Mouse (Mus musculus): ENCODE results near the gene Rhpn2. TPM values are rescaled to one million over a fixed set of nuclear protein-coding genes. Genes with fewer than 3 reads are reported as not detected.
A peak's percentile ranks its signal among the peaks of the same experiment; 100 is the strongest.

Rhpn2 gene
- polyA plus RNA-seq, 1 experiment from 2014 or later = 16.3 TPM

DNA sequence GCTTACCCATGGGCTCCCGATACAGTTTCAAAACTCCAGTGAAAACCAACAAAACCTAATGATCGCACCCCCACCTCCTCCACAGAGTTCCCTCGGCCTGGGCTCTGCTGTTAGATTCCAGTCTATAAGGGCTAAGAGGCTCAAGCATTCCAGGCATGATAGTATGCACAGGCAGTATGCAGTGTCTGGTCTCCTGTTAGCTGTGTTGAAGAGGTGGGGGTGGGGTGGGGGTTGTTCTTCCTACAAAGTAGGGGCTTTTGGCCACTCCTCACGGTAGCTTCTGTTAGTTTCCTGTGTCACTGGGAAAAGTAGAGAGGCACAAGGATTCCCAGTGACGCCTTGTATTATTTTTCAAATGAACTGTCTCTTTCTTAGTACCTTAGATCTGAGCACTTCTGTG is 28.3 kb downstream of the Rhpn2 start:
- Histone ChIP-seq H3K36me3 (ENCODE audit: insufficient read depth, low read length) (peaks cover 5% of the 10 kb centered on the region), H3K4me1 (ENCODE audit: insufficient read depth, low read length) (peaks cover 41% of the 10 kb centered on the region), H3K27me3 (ENCODE audit: insufficient read depth, low read length) (no peaks in the 10 kb centered on the region), H3K4me3 (ENCODE audit: low read length) (no peak overlapping the region), H3K27ac (ENCODE audit: low read length) (peak overlapping the region; percentile 89), H3K4me2 (replicated peaks; ENCODE audit: low read depth, low read length) (no peak overlapping the region), H3K9me3 (ENCODE audit: low read length) (no peaks in the 10 kb centered on the region), H3K9ac (replicated peaks; ENCODE audit: low read length) (no peak overlapping the region)
- WGBS = 43% methylated on average over 5 of the region's 5 CpGs
- no peak for ATAC-seq (ENCODE audit: low FRiP score, low TSS enrichment)

DNA sequence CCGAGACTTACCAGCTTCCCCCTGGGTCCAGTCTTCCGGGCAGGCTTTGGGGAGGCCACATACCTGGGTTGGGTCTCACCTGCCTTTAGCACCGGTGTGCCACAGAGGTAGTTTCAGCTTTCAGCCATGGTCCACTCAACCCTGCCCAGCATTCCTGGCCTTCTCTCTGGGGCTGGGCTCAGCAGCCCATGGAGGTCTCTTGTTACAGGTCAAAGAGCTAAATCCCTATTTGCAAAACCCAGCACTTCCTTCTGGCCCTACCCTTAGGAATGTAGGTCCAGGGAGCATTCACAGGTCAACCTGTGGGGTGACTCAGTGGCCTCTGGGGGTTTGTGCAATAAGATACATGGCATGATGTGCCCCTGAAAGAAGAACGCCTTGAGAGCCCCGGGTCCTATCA is 28.9 kb downstream of the Rhpn2 start:
- Histone ChIP-seq H3K4me1 (ENCODE audit: insufficient read depth, low read length) (peaks cover 41% of the 10 kb centered on the region), H3K4me3 (ENCODE audit: low read length) (no peak overlapping the region), H3K9ac (replicated peaks; ENCODE audit: low read length) (no peak overlapping the region), H3K4me2 (replicated peaks; ENCODE audit: low read depth, low read length) (no peak overlapping the region), H3K36me3 (ENCODE audit: insufficient read depth, low read length) (peaks cover 5% of the 10 kb centered on the region), H3K27me3 (ENCODE audit: insufficient read depth, low read length) (no peaks in the 10 kb centered on the region), H3K9me3 (ENCODE audit: low read length) (no peaks in the 10 kb centered on the region), H3K27ac (ENCODE audit: low read length) (peak overlapping the region; percentile 89)
- 33% methylated on average over 5 of the region's 5 CpGs for whole genome bisulfite sequencing
- peak; percentile 85 for ATAC-seq (ENCODE audit: low FRiP score, low TSS enrichment)

DNA sequence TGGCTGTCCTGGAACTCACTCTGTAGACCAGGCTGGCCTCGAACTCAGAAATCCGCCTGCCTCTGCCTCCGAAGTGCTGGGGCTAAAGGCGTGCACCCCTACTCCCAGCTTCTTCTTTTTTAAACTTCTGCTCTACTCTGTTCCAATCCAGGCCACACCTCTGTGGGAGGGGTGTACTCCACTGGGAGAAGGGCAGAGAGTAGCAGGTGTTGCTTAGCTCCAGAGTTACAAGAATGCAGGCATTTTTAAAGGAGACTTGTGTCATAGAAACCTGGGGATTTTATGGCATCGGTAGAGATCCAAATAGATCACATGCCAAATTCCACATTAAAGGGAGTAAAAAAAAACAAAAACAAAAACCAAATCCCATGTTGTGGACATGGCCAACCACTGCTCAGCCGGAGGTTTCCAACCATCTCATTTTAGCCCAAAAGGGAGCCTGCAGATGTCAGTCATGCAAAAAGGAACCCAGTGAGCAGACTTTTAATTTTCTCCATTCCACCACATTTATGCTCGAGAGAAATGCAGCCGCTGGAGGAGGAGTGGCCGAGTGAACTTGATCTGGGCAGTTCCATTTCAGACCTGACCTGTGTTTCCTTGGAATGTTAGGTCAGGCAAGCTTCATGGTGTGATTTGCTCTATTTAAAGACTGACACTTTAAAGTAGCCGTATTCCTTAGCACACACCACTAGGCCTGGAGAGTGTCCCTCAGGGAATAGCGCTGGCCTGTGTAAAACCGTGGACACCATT is 31.4 kb downstream of the Rhpn2 start:
- H3K27me3 ChIP-seq (ENCODE audit: insufficient read depth, low read length) = no peaks in the 10 kb centered on the region
- 0 out of 2 replicates have a peak, but pooled peaks cover 3% of the 10 kb centered on the region for H3K9me3 ChIP-seq (ENCODE audit: low read length)
- peaks cover 37% of the 10 kb centered on the region for H3K4me1 ChIP-seq (ENCODE audit: insufficient read depth, low read length)
- peak overlapping the region; percentile 8; the same call in 1 of the 2 replicates for H3K4me2 ChIP-seq (replicated peaks; ENCODE audit: low read depth, low read length)
- no peak overlapping the region for H3K9ac ChIP-seq (replicated peaks; ENCODE audit: low read length)
- peak overlapping the region; percentile 90 for H3K27ac ChIP-seq (ENCODE audit: low read length)
- no peak overlapping the region; the same call in 1 of the 2 replicates for H3K4me3 ChIP-seq (ENCODE audit: low read length)
- peak; percentile 64 for ATAC-seq (ENCODE audit: low FRiP score, low TSS enrichment)
- 32% methylated on average over 12 of the region's 12 CpGs for WGBS
- peaks cover 5% of the 10 kb centered on the region for H3K36me3 ChIP-seq (ENCODE audit: insufficient read depth, low read length)

DNA sequence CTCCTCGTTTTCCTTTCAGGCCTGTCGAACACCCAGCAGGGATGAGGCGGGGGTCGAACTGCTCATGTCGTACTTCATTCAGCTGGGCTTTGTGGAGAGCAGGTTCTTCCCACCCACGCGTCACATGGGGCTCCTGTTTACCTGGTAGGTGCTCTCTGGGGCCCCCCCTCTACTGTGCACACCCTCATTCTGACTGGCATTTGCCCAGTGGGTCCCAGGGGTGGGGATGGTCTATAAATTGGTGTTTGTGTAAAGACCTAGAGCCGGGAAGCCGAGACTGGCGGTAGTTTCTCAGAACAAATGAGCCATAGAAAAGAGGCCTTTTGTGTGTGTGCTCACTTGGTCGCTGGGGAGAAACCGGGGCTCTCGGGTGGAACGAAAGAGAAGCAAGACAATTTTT is 37.1 kb downstream of the Rhpn2 start:
- H3K4me3 ChIP-seq (ENCODE audit: low read length) = no peak overlapping the region
- peaks cover 5% of the 10 kb centered on the region for H3K36me3 ChIP-seq (ENCODE audit: insufficient read depth, low read length)
- H3K27ac ChIP-seq (ENCODE audit: low read length) = peak overlapping the region; percentile 85
- peaks cover 22% of the 10 kb centered on the region for H3K4me1 ChIP-seq (ENCODE audit: insufficient read depth, low read length)
- H3K9ac ChIP-seq (replicated peaks; ENCODE audit: low read length) = peak overlapping the region; percentile 39; the same call in 1 of the 2 replicates
- no peaks in the 10 kb centered on the region for H3K27me3 ChIP-seq (ENCODE audit: insufficient read depth, low read length)
- 41% methylated on average over 14 of the region's 14 CpGs for WGBS
- no peak overlapping the region for H3K4me2 ChIP-seq (replicated peaks; ENCODE audit: low read depth, low read length)
- ATAC-seq (ENCODE audit: low FRiP score, low TSS enrichment) = peak; percentile 58
- 0 out of 2 replicates have a peak, but pooled peaks cover 3% of the 10 kb centered on the region for H3K9me3 ChIP-seq (ENCODE audit: low read length)

DNA sequence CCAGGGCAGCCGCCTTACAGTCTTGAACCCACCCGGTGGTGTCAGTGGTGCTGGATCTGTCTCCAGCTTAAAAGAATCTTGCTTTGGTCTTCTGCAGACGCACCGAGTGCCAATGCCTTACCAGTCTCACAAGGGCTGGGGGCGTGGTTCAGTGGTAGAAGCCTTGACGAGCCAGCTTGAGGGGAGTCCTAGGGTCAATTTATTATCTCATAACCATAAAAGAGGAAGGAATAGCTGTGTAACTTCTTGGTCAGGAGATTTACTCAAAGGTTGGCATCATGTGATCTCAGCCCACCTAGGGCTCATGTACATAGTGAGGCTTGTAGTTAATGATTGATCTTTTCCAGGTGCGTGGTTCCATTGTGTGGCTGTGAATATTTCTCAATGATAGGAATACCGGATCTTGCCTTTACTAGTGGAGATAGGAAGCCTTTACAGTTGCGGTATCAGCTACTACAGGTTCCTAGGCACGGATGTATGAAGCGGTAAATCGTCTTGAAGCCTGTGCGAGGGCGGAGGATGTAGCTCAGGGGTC is 38.6 kb downstream of the Rhpn2 start:
- Histone ChIP-seq H3K9ac (replicated peaks; ENCODE audit: low read length) (no peak overlapping the region), H3K4me2 (replicated peaks; ENCODE audit: low read depth, low read length) (no peak overlapping the region), H3K9me3 (ENCODE audit: low read length) (0 out of 2 replicates have a peak, but pooled peaks cover 3% of the 10 kb centered on the region), H3K4me1 (ENCODE audit: insufficient read depth, low read length) (peaks cover 22% of the 10 kb centered on the region), H3K4me3 (ENCODE audit: low read length) (no peak overlapping the region), H3K27ac (ENCODE audit: low read length) (peak overlapping the region; percentile 82), H3K27me3 (ENCODE audit: insufficient read depth, low read length) (no peaks in the 10 kb centered on the region), H3K36me3 (ENCODE audit: insufficient read depth, low read length) (no peaks in the 10 kb centered on the region; the same call in 1 of the 2 replicates)
- ATAC-seq (ENCODE audit: low FRiP score, low TSS enrichment) = peak; percentile 37
- WGBS = 73% methylated on average over 14 of the region's 14 CpGs

DNA sequence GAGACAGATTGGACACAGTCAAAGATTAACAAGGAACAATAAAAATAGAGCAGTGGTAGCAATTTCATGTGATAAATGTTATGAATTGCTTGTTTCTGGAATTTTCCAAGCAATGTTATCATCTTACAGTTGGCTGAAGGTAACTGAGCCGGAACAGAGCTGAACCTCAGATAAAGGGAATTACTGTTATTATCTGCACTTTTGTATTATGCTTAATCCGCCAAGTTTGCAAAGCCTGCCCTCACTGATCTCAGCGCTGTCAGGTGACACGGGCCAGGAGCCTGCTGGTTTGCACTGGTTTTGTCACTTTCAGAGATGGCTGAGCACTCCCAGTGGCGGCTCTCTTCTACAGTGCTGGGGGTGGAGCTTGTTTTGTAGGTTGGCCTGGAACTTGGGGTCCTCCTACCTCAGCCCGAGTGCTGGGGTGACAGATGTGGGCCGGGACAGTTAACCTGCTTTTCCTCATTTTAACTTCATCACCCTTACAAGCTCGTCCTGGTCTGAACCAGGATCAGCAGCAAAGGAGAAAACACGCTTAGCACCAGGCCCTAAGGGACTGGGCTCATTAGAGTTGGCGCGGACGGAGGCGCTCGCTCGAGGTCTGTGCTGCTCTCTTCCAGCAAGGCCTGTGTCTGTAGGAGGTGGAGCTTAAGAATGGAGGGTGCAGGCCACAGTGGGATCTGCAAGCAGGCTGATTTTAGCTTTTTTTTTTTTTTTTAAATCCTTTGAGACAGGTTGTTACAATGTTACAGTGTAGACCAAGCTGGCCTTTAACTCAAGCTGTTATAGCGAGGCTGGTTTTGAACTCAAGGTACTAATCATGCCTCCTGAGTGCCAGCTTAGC is 39.4 kb downstream of the Rhpn2 start:
- H3K27ac ChIP-seq (ENCODE audit: low read length) = peak overlapping the region; percentile 82
- no peaks in the 10 kb centered on the region; the same call in 1 of the 2 replicates for H3K36me3 ChIP-seq (ENCODE audit: insufficient read depth, low read length)
- no peaks in the 10 kb centered on the region for H3K27me3 ChIP-seq (ENCODE audit: insufficient read depth, low read length)
- no peak overlapping the region for H3K4me3 ChIP-seq (ENCODE audit: low read length)
- H3K4me1 ChIP-seq (ENCODE audit: insufficient read depth, low read length) = peaks cover 22% of the 10 kb centered on the region
- no peak overlapping the region for H3K9ac ChIP-seq (replicated peaks; ENCODE audit: low read length)
- ATAC-seq (ENCODE audit: low FRiP score, low TSS enrichment) = peak; percentile 77
- no peak overlapping the region for H3K4me2 ChIP-seq (replicated peaks; ENCODE audit: low read depth, low read length)
- WGBS = 64% methylated on average over 16 of the region's 16 CpGs
- H3K9me3 ChIP-seq (ENCODE audit: low read length) = 0 out of 2 replicates have a peak, but pooled peaks cover 3% of the 10 kb centered on the region

DNA sequence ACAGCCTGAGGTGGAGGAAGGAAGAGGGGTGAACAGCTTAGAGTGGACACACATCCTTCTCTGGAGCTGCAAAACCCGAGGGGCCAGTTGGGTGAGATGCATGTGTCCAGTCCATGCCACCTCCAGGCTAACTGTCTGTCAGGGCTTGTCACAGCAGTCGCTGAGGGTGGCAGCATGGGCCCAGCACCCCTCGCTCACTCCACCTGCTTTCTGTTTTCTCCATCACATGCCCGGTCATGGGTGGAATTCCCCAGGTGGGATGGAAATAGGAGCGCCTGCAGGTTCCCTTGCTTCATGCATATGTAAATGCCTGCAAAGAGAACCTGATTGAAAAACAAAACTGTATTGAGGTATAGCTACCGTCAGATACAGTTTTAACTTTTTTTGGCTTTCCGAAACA is 40.3 kb downstream of the Rhpn2 start:
- ATAC-seq (ENCODE audit: low FRiP score, low TSS enrichment) = no peak
- Histone ChIP-seq H3K4me1 (ENCODE audit: insufficient read depth, low read length) (peaks cover 22% of the 10 kb centered on the region), H3K27ac (ENCODE audit: low read length) (peak overlapping the region; percentile 82), H3K9me3 (ENCODE audit: low read length) (no peaks in the 10 kb centered on the region), H3K4me2 (replicated peaks; ENCODE audit: low read depth, low read length) (no peak overlapping the region), H3K9ac (replicated peaks; ENCODE audit: low read length) (no peak overlapping the region), H3K36me3 (ENCODE audit: insufficient read depth, low read length) (no peaks in the 10 kb centered on the region; the same call in 1 of the 2 replicates), H3K27me3 (ENCODE audit: insufficient read depth, low read length) (no peaks in the 10 kb centered on the region), H3K4me3 (ENCODE audit: low read length) (no peak overlapping the region)
- WGBS = 65% methylated on average over 7 of the region's 7 CpGs

DNA sequence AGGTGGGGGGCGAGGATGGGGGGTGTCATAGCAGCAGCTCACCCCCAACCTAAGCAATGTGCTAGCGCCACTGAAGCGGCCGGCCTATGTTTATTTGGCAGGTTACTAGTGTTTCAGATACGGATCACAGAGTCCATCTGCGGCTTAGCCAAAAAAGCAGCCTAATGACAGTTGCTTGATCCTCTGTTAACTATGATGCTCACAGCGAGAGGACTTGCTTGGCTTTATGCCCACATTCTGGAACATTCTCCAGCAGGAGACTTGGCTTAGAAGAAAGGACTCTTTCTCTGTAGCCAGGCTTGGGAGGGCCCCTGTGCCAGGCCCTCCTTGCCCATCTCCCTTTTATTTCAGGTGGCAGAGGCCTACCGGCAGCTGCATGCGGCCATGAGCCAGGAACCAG is 42.7 kb downstream of the Rhpn2 start:
- no peaks in the 10 kb centered on the region for H3K9me3 ChIP-seq (ENCODE audit: low read length)
- no peaks in the 10 kb centered on the region for H3K27me3 ChIP-seq (ENCODE audit: insufficient read depth, low read length)
- H3K4me3 ChIP-seq (ENCODE audit: low read length) = no peak overlapping the region
- H3K27ac ChIP-seq (ENCODE audit: low read length) = no peak overlapping the region
- ATAC-seq (ENCODE audit: low FRiP score, low TSS enrichment) = no peak
- no peaks in the 10 kb centered on the region; the same call in 1 of the 2 replicates for H3K36me3 ChIP-seq (ENCODE audit: insufficient read depth, low read length)
- no peak overlapping the region for H3K4me2 ChIP-seq (replicated peaks; ENCODE audit: low read depth, low read length)
- WGBS = 63% methylated on average over 9 of the region's 9 CpGs
- peaks cover 14% of the 10 kb centered on the region for H3K4me1 ChIP-seq (ENCODE audit: insufficient read depth, low read length)
- no peak overlapping the region for H3K9ac ChIP-seq (replicated peaks; ENCODE audit: low read length)

DNA sequence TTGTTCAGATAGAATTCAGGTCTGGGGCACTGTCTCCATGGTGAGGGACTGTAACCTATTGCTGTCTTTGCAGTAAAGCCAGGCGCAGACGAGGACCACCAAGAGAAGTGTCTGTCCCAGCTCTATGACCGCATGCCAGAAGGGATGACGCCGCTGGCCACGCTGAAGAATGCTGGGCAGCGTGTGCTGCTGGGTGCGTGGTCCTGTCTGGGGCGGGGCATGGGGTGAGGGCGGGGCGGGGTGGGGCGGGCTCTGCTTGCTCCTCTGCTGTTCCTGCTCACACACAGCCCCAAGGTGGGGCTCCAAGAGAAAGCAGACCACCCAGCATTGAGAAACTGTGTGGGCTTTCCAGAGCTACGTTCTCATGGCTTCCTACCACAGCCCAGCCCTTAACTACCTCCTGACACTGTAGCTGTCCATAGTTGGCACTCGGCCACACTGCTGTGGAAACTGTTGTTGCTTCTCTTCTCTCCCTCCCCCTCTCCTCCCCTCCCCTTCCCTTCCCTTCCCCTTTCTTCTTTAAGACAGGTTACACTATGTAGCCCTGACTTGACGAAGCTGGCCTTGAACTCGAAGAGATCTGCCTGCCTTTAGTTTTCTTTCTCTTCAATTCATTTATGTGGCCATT is 45.6 kb downstream of the Rhpn2 start:
- Histone ChIP-seq H3K27ac (ENCODE audit: low read length) (no peak overlapping the region), H3K4me3 (ENCODE audit: low read length) (no peak overlapping the region), H3K9ac (replicated peaks; ENCODE audit: low read length) (no peak overlapping the region), H3K9me3 (ENCODE audit: low read length) (no peaks in the 10 kb centered on the region), H3K4me1 (ENCODE audit: insufficient read depth, low read length) (0 out of 2 replicates have a peak, but pooled peaks cover 7% of the 10 kb centered on the region), H3K36me3 (ENCODE audit: insufficient read depth, low read length) (no peaks in the 10 kb centered on the region; the same call in 1 of the 2 replicates), H3K27me3 (ENCODE audit: insufficient read depth, low read length) (no peaks in the 10 kb centered on the region), H3K4me2 (replicated peaks; ENCODE audit: low read depth, low read length) (no peak overlapping the region)
- 60% methylated on average over 16 of the region's 16 CpGs for WGBS
- no peak for ATAC-seq (ENCODE audit: low FRiP score, low TSS enrichment)

All from kidney, embryonic 16.5 days (tissue).